Mouse (Mus musculus): ENCODE measurements around the gene Ddost.

Gene Ddost

GRCm38 (mm10) chr4:138304340-138305104, at the start of gene Ddost:
Gene Ddost, plus strand, starts transcription at chr4:138304730.
- peak; percentile 97 for DNase-seq (ENCODE audit: low read depth)

- peak; percentile 50 for DNase-seq (ENCODE audit: low read depth)
Measured at GRCm38 (mm10) chr4:138257116-138257687, 47.3 kb upstream of the Ddost start.

GRCm38 (mm10) chr4:138258663-138259062, 45.9 kb upstream of the Ddost start:
- DNase-seq (ENCODE audit: low read depth): no peak

- DNase-seq (ENCODE audit: low read depth): no peak
Measured at GRCm38 (mm10) chr4:138259482-138259881, 45.0 kb upstream of the Ddost start.

- peak; percentile 57 for DNase-seq (ENCODE audit: low read depth)
Measured at GRCm38 (mm10) chr4:138261843-138262681, 42.5 kb upstream of the Ddost start.

- no peak for DNase-seq (ENCODE audit: low read depth)
Measured at GRCm38 (mm10) chr4:138267869-138268268, 36.7 kb upstream of the Ddost start.

GRCm38 (mm10) chr4:138272011-138272997, 32.2 kb upstream of the Ddost start:
- DNase-seq (ENCODE audit: low read depth): no peak

- no peak for DNase-seq (ENCODE audit: low read depth)
Measured at GRCm38 (mm10) chr4:138278346-138278745, 26.2 kb upstream of the Ddost start.

GRCm38 (mm10) chr4:138282834-138283233, 21.7 kb upstream of the Ddost start:
- peak; percentile 91 for DNase-seq (ENCODE audit: low read depth)

GRCm38 (mm10) chr4:138286411-138286810, 18.1 kb upstream of the Ddost start:
- no peak for DNase-seq (ENCODE audit: low read depth)

- no peak for DNase-seq (ENCODE audit: low read depth)
Measured at GRCm38 (mm10) chr4:138288691-138289090, 15.8 kb upstream of the Ddost start.

- DNase-seq (ENCODE audit: low read depth): no peak
Measured at GRCm38 (mm10) chr4:138292028-138292427, 12.5 kb upstream of the Ddost start.

GRCm38 (mm10) chr4:138293261-138293948, 11.1 kb upstream of the Ddost start:
- DNase-seq (ENCODE audit: low read depth): no peak

GRCm38 (mm10) chr4:138293949-138294550, 10.5 kb upstream of the Ddost start:
- DNase-seq (ENCODE audit: low read depth): no peak

GRCm38 (mm10) chr4:138301271-138301780, 3.2 kb upstream of the Ddost start:
- no peak for DNase-seq (ENCODE audit: low read depth)

GRCm38 (mm10) chr4:138303011-138303410, 1.5 kb upstream of the Ddost start:
- no peak for DNase-seq (ENCODE audit: low read depth)

GRCm38 (mm10) chr4:138303742-138304141, 788 bp upstream of the Ddost start:
- DNase-seq (ENCODE audit: low read depth): no peak

GRCm38 (mm10) chr4:138307025-138307424, 2.5 kb downstream of the Ddost start:
- DNase-seq (ENCODE audit: low read depth): no peak

GRCm38 (mm10) chr4:138307739-138308138, 3.2 kb downstream of the Ddost start:
- DNase-seq (ENCODE audit: low read depth): no peak

- no peak for DNase-seq (ENCODE audit: low read depth)
Measured at GRCm38 (mm10) chr4:138310311-138310910, 5.9 kb downstream of the Ddost start.
